Comparison of ENCODE assay signal across 20 mouse cellular contexts in genomic region chr19:5965910-5966309, GRCm38 (mm10). TPM values are rescaled to one million over a fixed set of nuclear protein-coding genes. Genes with fewer than 3 reads are reported as not detected.
"Had no signal": no experiment of that assay in that cellular context is flagged by ENCODE, and none has a peak within 500 bp of the region (broad histone marks: within the 10 kb centered on the region; RNA-seq: fewer than 3 reads in every experiment).

No protein-coding gene starts in this region.

- H3K9ac ChIP-seq: lung, embryonic 14.5 days; neural tube, embryonic 12.5 days; neural tube, embryonic 15.5 days had no signal

- H3K9me3 ChIP-seq: limb, embryonic 10.5 days; limb, embryonic 13.5 days; megakaryocyte, embryonic 14.5 days; neural tube, embryonic 12.5 days; neural tube, embryonic 15.5 days had no signal

- H3K27me3 ChIP-seq: limb, embryonic 13.5 days; neural tube, embryonic 12.5 days; neural tube, embryonic 15.5 days had no signal

- H3K36me3 ChIP-seq: neural tube, embryonic 15.5 days had no signal

- H3K4me2 ChIP-seq: limb, embryonic 13.5 days; lung, embryonic 14.5 days; midbrain, embryonic 11.5 days; neural tube, embryonic 12.5 days; neural tube, embryonic 15.5 days had no signal

- H3K27ac ChIP-seq: kidney, postnatal 0 days; limb, embryonic 10.5 days; limb, embryonic 13.5 days; neural tube, embryonic 12.5 days; neural tube, embryonic 15.5 days; stomach, postnatal 0 days had no signal

- H3K4me3 ChIP-seq: limb, embryonic 10.5 days; limb, embryonic 13.5 days; neural tube, embryonic 12.5 days; neural tube, embryonic 15.5 days had no signal

RNA-seq across cellular contexts. Expression of gene Slc22a20, which starts 20.0 kb away (rescaled TPM):
- total RNA-seq: layer of hippocampus, adult 8-10 months; layer of hippocampus, postnatal 10 days; left cerebral cortex, adult 8-10 months; left cerebral cortex, postnatal 14 days; liver, adult 2 months had no signal
- polyA plus RNA-seq: intestine, postnatal 0 days; kidney, adult 2 months; kidney, embryonic 14.5 days; kidney, postnatal 0 days; limb, embryonic 10.5 days; limb, embryonic 13.5 days; liver, adult 2 months; lung, embryonic 14.5 days; lung, postnatal 0 days; midbrain, embryonic 11.5 days; midbrain, embryonic 14.5 days; neural tube, embryonic 12.5 days; neural tube, embryonic 15.5 days; stomach, embryonic 14.5 days; stomach, postnatal 0 days had no signal
